Mouse (Mus musculus): ENCODE measurements around the gene Hyal1.

The Hyal1 gene

DNA sequence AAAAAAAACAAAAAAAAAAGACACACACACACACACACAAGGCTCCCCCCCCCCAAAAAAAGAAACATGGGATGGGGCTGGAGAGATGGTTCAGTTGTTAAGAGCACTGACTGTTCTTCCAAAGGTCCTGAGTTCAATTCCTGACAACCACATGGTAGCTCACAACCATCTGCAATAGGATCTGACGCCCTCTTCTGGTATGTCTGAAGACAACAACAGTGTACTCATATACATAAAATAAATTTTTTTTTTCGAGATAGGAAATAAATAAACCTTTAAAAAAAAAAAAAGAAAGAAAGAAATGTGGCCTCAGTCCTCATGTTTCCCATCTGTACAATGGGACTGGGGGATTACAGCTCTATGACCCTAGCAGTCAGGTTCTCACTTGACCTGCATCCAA is 40.7 kb downstream of the Hyal1 start:
- no peak for DNase-seq (ENCODE audit: low spot score in 2 of 2)

DNA sequence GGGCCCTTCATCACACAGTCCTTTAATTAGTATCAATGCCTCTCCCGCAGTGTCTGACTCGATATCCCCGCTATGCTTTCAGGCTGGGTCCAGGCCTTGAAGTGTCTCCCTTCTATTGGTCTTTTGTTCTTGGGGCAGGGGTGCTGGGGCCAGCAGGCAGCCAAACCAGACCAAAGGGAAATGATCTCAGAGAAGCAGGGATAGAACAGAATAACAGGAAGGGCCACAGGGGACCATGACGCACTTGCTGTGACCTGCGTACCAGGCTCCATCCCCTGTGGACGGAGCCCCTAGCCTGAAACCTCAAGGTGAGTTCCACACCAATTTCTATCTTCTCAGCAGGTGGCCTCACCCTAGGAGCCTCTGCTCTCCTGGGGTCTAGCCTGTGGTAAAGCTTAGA is 41.4 kb downstream of the Hyal1 start:
- DNase-seq (ENCODE audit: low spot score in 2 of 2): no peak

DNA sequence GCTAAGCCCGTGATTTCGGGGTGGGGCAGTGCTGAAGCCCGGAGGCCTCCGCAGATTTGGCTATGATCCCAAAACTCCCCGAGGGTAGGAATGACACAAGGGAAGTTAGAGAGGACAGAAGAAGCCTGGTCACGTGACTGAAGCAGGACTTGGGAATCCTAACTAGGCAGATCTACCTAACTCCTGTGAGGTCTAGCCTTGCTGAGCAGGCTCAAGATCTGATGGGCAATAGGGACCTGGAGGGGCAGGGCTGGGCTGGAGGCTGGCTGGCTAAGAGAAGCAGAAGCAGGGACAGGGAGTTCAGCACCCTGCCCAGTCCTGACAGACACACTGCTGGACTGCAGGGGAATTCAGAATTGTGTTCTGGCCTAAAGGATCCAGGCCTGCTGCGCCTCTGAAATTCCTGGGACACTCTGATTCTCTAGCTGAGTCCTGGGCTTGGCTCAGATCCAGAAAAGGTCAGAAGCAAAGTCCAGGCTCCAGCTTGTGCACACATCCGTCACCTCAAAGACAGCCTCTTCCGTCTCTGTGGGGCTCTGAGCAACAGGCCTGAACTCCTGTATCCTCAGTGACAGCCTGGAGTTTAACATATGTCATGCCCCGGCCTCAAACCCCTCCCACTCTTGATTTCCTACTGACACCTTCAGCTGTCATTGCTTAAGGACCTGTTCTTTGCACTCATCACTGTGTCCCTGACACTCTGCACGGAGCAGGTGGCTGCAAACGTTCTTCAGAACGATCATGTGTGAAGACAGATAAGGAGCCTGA is 42.2 kb downstream of the Hyal1 start:
- DNase-seq (ENCODE audit: low spot score in 2 of 2): no peak

DNA sequence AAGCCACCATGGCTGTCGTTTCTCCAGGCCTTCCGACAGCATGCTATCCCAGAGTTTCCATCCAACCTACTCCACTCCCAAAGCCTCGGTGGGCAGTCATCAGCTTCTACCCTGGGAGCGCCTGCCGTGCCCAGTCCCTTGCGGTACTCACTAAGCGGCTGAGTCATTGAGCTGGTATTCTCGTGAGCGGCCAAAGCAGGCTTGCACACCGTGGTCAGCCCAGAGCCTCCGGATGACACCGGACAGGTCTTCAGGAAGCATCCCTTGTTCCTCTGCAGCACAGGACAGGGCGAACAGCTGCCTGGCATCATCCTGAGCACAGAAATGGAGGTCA is 42.8 kb downstream of the Hyal1 start:
- DNase-seq (ENCODE audit: low spot score in 2 of 2): no peak

DNA sequence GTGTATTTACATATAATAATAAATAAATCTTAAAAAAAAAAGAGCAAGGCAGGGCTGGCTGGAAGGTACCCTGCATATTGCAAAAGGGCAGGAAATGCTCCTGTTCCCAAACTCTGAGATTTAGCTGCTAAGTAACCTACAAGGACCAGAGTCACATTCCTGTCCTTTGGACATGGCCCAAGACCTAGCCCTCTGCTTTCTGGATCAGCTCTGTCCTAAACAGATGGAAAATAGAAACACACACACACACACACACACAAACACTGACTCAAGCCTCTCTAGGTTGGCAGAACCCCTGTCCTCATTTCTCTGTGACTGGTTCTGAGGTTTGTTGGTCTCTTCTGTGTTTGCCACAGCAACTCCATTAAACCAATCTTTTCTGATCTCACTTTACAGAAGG is 44.2 kb downstream of the Hyal1 start:
- no peak for DNase-seq (ENCODE audit: low spot score in 2 of 2)

DNA sequence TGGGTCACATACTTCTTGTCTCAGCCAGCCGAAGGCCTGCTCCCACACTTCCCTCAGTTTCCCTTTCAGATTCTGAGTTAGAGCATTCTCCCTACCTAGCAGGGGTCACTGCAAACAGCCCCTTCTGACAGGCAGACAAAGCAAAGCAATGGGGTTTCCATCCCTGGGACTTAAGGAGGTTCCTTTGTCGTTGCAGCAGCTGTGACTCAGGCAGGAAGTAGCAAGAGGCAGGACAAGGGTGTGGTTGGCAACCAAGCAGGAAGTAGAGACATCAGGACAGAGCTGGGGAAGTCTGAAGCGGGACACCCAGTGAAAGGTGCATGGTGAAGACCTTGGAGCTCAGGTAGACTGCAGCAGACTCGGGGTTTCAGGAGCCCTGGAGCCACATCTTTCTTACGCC is 47.8 kb downstream of the Hyal1 start:
- DNase-seq (ENCODE audit: low spot score in 2 of 2): peak; percentile 63 to 64

DNA sequence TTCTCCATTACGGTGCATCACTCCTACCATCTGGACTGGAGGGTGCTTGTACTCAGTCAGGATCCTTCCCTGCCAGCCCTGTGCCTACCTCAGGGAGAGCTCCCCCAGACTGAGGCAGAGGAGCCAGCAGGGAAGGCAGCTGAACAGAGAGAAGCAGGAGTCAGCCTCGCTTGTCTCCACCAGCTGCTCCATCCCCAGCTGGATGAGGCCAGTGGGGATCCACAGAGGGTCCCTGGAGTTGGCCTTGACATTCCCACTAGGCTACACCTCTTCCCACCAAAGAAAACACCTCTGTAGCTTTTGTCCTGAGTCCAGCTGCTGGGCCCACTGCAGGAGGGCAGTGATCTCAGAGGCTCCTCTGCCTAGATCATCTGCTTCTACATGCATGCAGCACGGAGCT is 48.2 kb downstream of the Hyal1 start:
- DNase-seq (ENCODE audit: low spot score in 2 of 2): no peak

DNA sequence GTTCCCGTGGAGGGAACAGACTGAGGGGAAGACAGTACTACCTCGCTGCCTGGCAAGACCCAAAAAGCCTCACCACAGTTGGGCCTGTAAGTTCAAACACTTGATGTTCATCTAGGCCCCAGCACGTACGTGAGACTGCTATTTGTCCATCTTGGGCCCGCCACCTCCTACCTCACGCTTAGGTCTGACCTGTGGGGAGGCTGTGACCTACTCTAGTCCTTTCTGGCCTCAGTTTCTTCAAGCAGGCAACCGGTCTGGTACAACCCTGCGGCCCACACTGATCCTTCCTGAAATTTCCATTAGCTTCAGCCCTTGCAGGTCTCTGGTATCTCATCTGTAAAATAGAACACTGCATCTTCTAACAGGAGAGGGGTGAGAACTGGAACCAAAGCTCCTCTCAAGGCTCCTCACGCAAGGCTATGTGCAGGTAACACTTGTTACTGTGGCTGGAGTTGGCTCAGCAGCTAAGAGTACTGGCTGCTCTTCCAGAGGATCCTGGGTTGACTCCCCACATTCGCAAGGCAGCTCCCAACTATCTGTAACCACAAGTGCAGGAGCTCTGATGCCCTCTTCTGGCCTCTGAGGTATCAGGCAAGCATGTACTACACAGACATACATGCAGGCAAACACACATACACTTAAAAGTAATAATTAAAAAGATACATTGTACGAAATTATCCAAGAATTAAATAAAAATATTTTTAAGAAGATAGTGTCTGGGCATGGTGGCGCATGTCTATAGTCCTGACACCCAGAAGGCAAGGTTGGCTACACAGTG is 48.8 kb downstream of the Hyal1 start:
- DNase-seq (ENCODE audit: low spot score in 2 of 2): no peak

DNA sequence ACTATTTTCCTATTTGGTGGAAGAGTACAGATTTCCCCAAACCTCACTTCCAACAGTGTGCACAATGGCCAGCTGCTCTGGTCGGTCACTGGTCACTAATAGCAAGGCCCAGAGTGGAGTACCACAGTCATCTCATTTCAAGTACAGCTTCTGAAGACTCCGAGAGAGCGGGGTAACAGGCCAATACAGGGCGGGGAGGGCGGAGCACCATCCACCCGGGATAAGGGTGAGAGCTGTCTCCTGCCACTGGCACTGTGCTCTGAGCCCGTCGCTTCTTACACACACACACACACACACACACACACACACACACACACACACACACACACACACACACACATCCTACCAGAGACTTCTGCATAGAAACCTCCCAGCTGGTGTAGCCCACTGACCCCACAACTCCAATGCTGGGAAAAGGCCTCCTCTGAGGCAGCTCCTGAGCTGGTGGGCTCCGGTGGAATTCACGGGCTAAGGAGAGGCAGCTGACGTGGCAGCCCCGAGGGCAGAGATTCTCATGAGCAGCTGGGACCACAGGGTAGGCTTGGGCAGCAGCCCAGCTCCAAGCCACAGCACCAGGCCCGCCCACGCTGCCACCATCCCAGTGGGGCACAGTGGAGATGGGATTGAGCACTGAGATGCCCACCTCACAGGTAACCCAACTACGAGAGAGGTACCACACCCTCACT is 49.6 kb downstream of the Hyal1 start:
- DNase-seq (ENCODE audit: low spot score in 2 of 2): no peak

DNA sequence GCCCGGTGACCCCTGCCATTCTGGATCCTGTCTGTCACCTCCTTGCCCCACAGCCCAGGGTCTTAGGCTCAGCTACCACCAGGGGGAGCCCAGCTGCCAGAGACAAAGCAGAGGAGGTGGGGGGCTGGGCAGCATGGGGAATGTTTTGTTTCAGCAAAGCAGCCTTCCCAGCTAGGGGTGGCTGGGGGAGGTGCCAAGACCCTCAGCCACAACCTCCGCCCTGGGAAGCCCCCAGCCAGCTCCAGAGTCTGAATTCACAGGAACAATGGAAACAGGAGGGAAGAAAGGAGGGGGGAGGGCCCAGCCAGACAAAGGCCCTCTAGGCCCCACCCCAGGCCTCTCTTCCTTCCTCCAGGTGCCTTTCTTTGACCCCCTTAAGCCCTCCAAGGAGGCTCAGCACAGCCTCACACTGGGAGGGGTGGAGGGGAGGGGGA is 50.1 kb downstream of the Hyal1 start:
- DNase-seq (ENCODE audit: low spot score in 2 of 2): peak; percentile 91 to 97

DNA sequence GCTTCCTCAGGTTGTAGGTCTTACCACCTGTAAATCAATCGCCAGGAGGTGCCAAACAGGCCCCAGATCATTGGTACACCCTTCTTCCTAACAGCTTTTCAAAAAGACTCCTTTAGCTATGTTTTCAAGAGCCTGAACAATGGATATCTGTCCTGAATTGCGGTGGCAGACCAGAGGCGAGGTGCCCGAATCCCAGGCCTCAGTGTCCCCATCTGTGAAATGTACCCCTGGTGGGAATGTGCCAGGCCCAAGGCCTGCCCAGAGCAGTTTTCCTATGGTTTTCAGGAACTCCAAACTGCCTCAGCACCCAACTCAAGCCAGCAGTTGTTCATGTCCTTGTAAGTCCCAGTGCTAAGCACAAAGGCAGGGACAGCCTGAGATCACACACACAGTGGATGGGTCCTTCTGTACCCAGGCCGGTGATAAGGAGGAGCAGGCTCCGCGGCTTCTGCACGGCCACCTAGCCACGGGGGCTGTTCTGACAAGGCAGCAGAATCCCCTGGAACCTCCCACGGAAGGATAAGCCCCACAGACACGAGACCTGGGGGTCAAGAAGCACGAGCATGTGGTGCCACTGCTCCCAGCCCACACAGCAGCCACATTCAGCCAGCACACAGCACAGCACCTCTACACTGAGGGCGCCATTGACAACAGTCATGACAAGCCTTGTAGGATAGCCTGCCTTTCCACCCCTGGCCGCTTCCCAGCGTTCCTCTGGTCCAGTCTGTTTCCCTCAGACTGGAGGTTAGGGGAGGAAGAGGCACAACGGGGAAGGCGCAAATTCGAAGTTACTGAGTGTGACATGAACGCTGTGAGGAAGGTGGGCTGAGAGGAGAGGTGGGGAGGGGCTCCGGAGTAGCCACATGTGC is 50.9 kb downstream of the Hyal1 start:
- peak in 1 of 2 experiments; percentile 29 for DNase-seq (ENCODE audit: low spot score in 2 of 2)

DNA sequence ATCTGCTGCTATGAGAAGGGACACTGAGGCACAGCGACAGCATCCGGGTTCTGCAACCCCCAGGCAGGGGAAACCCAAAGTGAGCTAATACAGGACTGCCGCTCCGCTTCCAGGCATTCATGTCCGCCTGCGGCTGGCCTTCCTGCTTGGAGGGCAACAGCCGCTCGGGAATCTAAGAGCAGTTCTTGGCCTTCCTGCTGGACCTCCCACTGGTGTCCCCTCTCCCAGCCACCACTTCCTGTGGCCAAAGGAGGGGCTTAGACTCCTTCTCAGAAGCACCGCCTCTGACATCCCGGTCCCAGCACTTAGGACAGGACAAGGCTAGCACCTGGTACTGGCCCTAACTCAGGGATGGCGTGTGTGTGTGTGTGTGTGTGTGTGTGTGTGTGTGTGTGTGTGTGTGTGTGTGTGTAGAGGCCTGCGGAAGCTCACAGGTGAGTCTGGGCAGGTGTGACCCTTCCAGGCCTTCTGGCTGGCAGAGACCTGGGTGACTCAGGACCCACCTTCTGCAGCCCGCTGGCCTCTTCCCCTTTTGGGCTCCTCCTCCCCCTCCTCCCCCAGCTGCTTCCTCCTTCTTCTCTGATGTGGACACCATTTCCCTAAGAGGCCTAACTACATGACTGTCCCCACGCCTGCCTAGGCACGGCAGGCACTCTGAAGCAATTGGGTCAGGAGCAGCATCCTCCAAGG is 52.1 kb downstream of the Hyal1 start:
- no peak for DNase-seq (ENCODE audit: low spot score in 2 of 2)

DNA sequence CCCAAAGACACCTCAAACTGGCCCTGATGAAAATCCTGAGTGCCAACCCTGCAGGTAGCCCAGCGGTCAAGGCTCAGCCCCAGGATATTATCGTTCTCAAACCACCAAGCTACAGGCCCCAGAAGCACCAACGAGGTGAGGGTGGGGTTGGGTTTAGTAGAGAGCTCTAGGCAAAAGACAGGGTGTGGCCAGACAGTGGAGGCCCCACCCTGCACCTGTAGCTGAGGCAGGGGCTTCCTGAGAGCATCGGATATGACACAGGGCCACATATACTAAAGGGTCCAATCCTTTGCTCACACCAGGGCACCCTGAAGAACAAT is 52.6 kb downstream of the Hyal1 start:
- DNase-seq (ENCODE audit: low spot score in 2 of 2): peak in 1 of 2 experiments; percentile 26

DNA sequence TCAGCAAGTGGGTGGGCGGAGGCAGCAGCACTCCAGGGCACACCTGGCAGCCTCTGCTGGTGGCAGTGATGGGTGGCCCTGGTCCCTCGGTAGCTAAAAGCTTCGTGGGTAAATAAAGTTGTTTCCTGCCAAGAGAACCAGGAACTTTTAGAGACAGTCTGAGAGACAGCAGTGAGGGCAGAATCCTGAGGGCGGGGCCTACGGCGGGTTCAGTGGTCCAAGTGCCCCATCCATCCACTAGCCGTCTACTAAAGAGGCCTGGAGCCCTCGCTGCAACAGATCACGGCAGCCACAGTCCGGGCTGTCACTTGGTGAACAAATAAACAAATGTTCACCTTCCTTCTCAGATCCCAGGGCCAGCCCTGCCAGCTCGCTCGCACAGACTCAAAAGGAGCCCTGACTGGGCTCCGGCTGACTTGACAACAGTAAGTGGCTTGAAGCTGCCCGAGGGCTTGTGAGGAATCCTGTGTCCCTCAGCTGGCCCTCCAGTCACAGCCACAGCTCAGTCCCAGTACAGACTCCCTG is 53.2 kb downstream of the Hyal1 start:
- peak; percentile 61 for DNase-seq (ENCODE audit: low spot score in 2 of 2)

DNA sequence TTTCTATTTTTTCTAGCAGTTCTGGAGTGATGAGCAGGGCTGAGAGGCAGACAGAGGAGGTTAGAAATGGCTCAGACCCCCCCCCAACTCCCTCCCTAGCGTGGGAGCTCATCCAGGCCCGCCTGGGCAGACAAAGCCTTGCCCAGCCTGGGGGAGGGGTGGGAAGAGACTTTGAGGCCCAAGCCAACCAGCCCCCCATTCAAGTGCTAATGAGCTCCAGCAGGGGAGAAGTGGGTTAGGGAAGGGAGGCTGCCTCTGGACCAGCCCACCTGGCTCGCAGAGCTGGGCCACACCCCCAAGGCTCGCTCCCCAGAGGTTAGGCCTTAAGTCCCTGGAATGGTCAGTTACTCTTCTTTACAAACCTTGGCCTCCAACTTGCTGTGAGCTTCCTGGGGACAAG is 53.8 kb downstream of the Hyal1 start:
- no peak for DNase-seq (ENCODE audit: low spot score in 2 of 2)

Measured in thymus, postnatal 10 days (tissue).